Mouse (Mus musculus) E14TG2a.4 (cell line): ENCODE results near the gene Zfp146.

ENCODE experiments used
- CTCF ChIP-seq: conservative IDR thresholded peaks from 2 replicates; pipeline ENCODE4 v1.5.1; 2014; ENCODE audit warnings: low read length
- NANOG ChIP-seq: IDR thresholded peaks from 2 replicates; pipeline ENCODE4 v1.6.1; 2014; ENCODE audit warnings: borderline replicate concordance, low read length, mixed read lengths
- POU5F1 ChIP-seq: IDR thresholded peaks from 2 replicates; pipeline ENCODE4 v1.6.1; 2014; ENCODE audit warnings: low read length, borderline replicate concordance

- TF ChIP-seq CTCF = no peak
- TF ChIP-seq POU5F1 = no peak
- no peak for TF ChIP-seq NANOG
These were observed 39.6 kb downstream of the Zfp146 start for GRCm38 (mm10) chr7:30129900-30130299.
